Mouse (Mus musculus): ENCODE measurements around the gene Tnip1. TPM values are rescaled to one million over a fixed set of nuclear protein-coding genes. Genes with fewer than 3 reads are reported as not detected.

Gene Tnip1
- total and polyA plus RNA-seq, 2 experiments from 2014 or later, result 16.6 to 19.7 TPM

- no peak for ATAC-seq (ENCODE audit: insufficient read depth, low read depth)
- Histone ChIP-seq H3K27me3 (ENCODE audit: control insufficient read depth, insufficient read depth, low read length) (no peaks in the 10 kb centered on the region), H3K9me3 (replicated peaks; ENCODE audit: control insufficient read depth, low read length) (no peaks in the 10 kb centered on the region), H3K27ac (ENCODE audit: low read depth) (no peak overlapping the region), H3K4me3 (ENCODE audit: low read depth, low read length) (no peak overlapping the region), H3K36me3 (replicated peaks; ENCODE audit: control insufficient read depth, insufficient read depth, low read length) (peaks cover 42% of the 10 kb centered on the region), H3K9ac (replicated peaks; ENCODE audit: low read depth, low read length) (no peak overlapping the region), H3K4me1 (ENCODE audit: control insufficient read depth, insufficient read depth) (peaks cover 15% of the 10 kb centered on the region), H3K4me2 (ENCODE audit: low read depth, low read length) (no peak overlapping the region)
- no peak for DNase-seq (ENCODE audit: low spot score)
- WGBS, result 92% methylated on average over 5 of the region's 5 CpGs
- TF ChIP-seq EP300 (IDR thresholded peaks at IDR 0.05; ENCODE audit: low read depth) (no peak), CTCF (IDR thresholded peaks at IDR 0.05; ENCODE audit: low read depth) (no peak)
Measured at GRCm38 (mm10) chr11:54907259-54907658, 55.5 kb downstream of the Tnip1 start.

GRCm38 (mm10) chr11:54906466-54906865 is 56.3 kb downstream of the Tnip1 start:
- DNase-seq (ENCODE audit: low spot score) (no peak), ATAC-seq (ENCODE audit: insufficient read depth, low read depth) (no peak)
- Histone ChIP-seq H3K4me2 (ENCODE audit: low read depth, low read length) (no peak overlapping the region), H3K27me3 (ENCODE audit: control insufficient read depth, insufficient read depth, low read length) (no peaks in the 10 kb centered on the region), H3K9me3 (replicated peaks; ENCODE audit: control insufficient read depth, low read length) (no peaks in the 10 kb centered on the region), H3K27ac (ENCODE audit: low read depth) (peak overlapping the region; percentile 55), H3K4me1 (ENCODE audit: control insufficient read depth, insufficient read depth) (peaks cover 15% of the 10 kb centered on the region), H3K4me3 (ENCODE audit: low read depth, low read length) (no peak overlapping the region), H3K36me3 (replicated peaks; ENCODE audit: control insufficient read depth, insufficient read depth, low read length) (peaks cover 35% of the 10 kb centered on the region), H3K9ac (replicated peaks; ENCODE audit: low read depth, low read length) (no peak overlapping the region)
- TF ChIP-seq CTCF (IDR thresholded peaks at IDR 0.05; ENCODE audit: low read depth) (no peak), EP300 (IDR thresholded peaks at IDR 0.05; ENCODE audit: low read depth) (no peak)
- 43% methylated on average over 4 of the region's 4 CpGs for WGBS

- Histone ChIP-seq H3K4me1 (ENCODE audit: control insufficient read depth, insufficient read depth) (peaks cover 15% of the 10 kb centered on the region), H3K4me3 (ENCODE audit: low read depth, low read length) (no peak overlapping the region), H3K36me3 (replicated peaks; ENCODE audit: control insufficient read depth, insufficient read depth, low read length) (peaks cover 30% of the 10 kb centered on the region), H3K27ac (ENCODE audit: low read depth) (peak overlapping the region; percentile 55), H3K9me3 (replicated peaks; ENCODE audit: control insufficient read depth, low read length) (no peaks in the 10 kb centered on the region), H3K9ac (replicated peaks; ENCODE audit: low read depth, low read length) (no peak overlapping the region), H3K4me2 (ENCODE audit: low read depth, low read length) (no peak overlapping the region), H3K27me3 (ENCODE audit: control insufficient read depth, insufficient read depth, low read length) (no peaks in the 10 kb centered on the region)
- ATAC-seq (ENCODE audit: insufficient read depth, low read depth) (no peak), DNase-seq (ENCODE audit: low spot score) (no peak)
- TF ChIP-seq CTCF (IDR thresholded peaks at IDR 0.05; ENCODE audit: low read depth) (no peak), EP300 (IDR thresholded peaks at IDR 0.05; ENCODE audit: low read depth) (no peak)
- 30% methylated on average over 4 of the region's 4 CpGs for WGBS
Measured at GRCm38 (mm10) chr11:54905931-54906330, 56.8 kb downstream of the Tnip1 start.

- peaks cover 15% of the 10 kb centered on the region for H3K4me1 ChIP-seq (ENCODE audit: control insufficient read depth, insufficient read depth)
- TF ChIP-seq CTCF (IDR thresholded peaks at IDR 0.05; ENCODE audit: low read depth) (no peak), EP300 (IDR thresholded peaks at IDR 0.05; ENCODE audit: low read depth) (no peak)
- no peak overlapping the region for H3K27ac ChIP-seq (ENCODE audit: low read depth)
- 82% methylated on average over 3 of the region's 3 CpGs for WGBS
- no peaks in the 10 kb centered on the region for H3K9me3 ChIP-seq (replicated peaks; ENCODE audit: control insufficient read depth, low read length)
- H3K36me3 ChIP-seq (replicated peaks; ENCODE audit: control insufficient read depth, insufficient read depth, low read length), result peaks cover 21% of the 10 kb centered on the region
- no peak for ATAC-seq (ENCODE audit: insufficient read depth, low read depth)
- DNase-seq (ENCODE audit: low spot score), result no peak
- H3K9ac ChIP-seq (replicated peaks; ENCODE audit: low read depth, low read length), result no peak overlapping the region
- H3K4me3 ChIP-seq (ENCODE audit: low read depth, low read length), result no peak overlapping the region
- H3K27me3 ChIP-seq (ENCODE audit: control insufficient read depth, insufficient read depth, low read length), result no peaks in the 10 kb centered on the region
- no peak overlapping the region for H3K4me2 ChIP-seq (ENCODE audit: low read depth, low read length)
Measured at GRCm38 (mm10) chr11:54905086-54905485, 57.6 kb downstream of the Tnip1 start.

GRCm38 (mm10) chr11:54903940-54904706 is 58.6 kb downstream of the Tnip1 start:
- no peaks in the 10 kb centered on the region for H3K27me3 ChIP-seq (ENCODE audit: control insufficient read depth, insufficient read depth, low read length)
- peak overlapping the region; percentile 50 for H3K4me3 ChIP-seq (ENCODE audit: low read depth, low read length)
- peaks cover 14% of the 10 kb centered on the region for H3K36me3 ChIP-seq (replicated peaks; ENCODE audit: control insufficient read depth, insufficient read depth, low read length)
- peaks cover 15% of the 10 kb centered on the region for H3K4me1 ChIP-seq (ENCODE audit: control insufficient read depth, insufficient read depth)
- peak; percentile 68 for ATAC-seq (ENCODE audit: insufficient read depth, low read depth)
- TF ChIP-seq EP300 (IDR thresholded peaks at IDR 0.05; ENCODE audit: low read depth), result no peak
- no peak for TF ChIP-seq CTCF (IDR thresholded peaks at IDR 0.05; ENCODE audit: low read depth)
- no peak overlapping the region for H3K9ac ChIP-seq (replicated peaks; ENCODE audit: low read depth, low read length)
- peak; percentile 81 for DNase-seq (ENCODE audit: low spot score)
- peak overlapping the region; percentile 76 for H3K4me2 ChIP-seq (ENCODE audit: low read depth, low read length)
- H3K9me3 ChIP-seq (replicated peaks; ENCODE audit: control insufficient read depth, low read length), result no peaks in the 10 kb centered on the region
- peak overlapping the region; percentile 40 for H3K27ac ChIP-seq (ENCODE audit: low read depth)
- 33% methylated on average over 4 of the region's 4 CpGs for WGBS
